In the genomic region with DNA sequence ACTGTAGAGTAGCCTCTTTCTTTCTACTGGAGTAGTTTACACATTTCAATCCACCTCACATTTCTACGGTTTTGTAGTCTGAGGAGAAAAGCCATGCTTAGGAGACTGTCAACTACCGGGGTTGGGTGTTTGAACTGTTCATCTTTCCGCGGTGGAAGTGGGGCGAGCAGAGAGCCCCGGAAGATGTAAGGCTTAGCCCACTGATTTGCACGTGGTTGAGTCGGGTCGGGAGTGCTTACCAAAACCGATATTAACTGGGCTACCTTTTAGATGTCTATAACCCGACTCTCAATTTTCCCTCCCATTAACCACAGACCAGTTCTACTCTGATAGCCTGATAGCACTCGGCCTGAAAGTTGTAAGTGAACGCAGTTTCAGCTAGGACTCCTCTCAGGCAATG, we compare ENCODE assay signal across 8 mouse cellular contexts. TPM values are rescaled to one million over a fixed set of nuclear protein-coding genes. Genes with fewer than 3 reads are reported as not detected.
DNase-seq lines count a peak whose midpoint lies in the region; ATAC-seq and TF ChIP-seq lines count a peak whose summit lies in the region.

No protein-coding gene starts in this region.

- no peak overlapping the region for H3K9ac ChIP-seq in intestine, postnatal 0 days (ENCODE audit: low read depth, low read length)
- H3K9ac ChIP-seq in intestine, embryonic 16.5 days (ENCODE audit: low read depth, low read length) = no peak overlapping the region
- no peak overlapping the region for H3K9ac ChIP-seq in forebrain, postnatal 0 days
- peak overlapping the region; percentile 58; the same call in 1 of the 2 replicates for H3K9ac ChIP-seq in midbrain, postnatal 0 days (replicated peaks; ENCODE audit: low read length, poor library complexity, severe bottlenecking)

- no peak for TF ChIP-seq CTCF in intestine, postnatal 0 days (IDR thresholded peaks at IDR 0.05; ENCODE audit: low read depth)
- TF ChIP-seq CTCF in E14TG2a.4 (conservative IDR thresholded peaks at IDR 0.05; ENCODE audit: low read length) = no peak
- no peak for TF ChIP-seq CTCF in forebrain, postnatal 0 days (IDR thresholded peaks at IDR 0.05; ENCODE audit: low read depth)
- TF ChIP-seq CTCF in midbrain, postnatal 0 days (IDR thresholded peaks at IDR 0.05) = no peak

- H3K4me3 ChIP-seq in intestine, postnatal 0 days (ENCODE audit: low read depth, low read length) = peak overlapping the region; percentile 48; the same call in 1 of the 2 replicates
- no peak overlapping the region for H3K4me3 ChIP-seq in intestine, embryonic 16.5 days (ENCODE audit: low read length)
- H3K4me3 ChIP-seq in E14TG2a.4 (replicated peaks; ENCODE audit: low read length) = peak overlapping the region; percentile 88
- peak overlapping the region; percentile 46 for H3K4me3 ChIP-seq in forebrain, postnatal 0 days (ENCODE audit: low read depth, low read length)
- peak overlapping the region; percentile 58 for H3K4me3 ChIP-seq in midbrain, postnatal 0 days (ENCODE audit: low read depth, low read length)

- H3K27ac ChIP-seq in intestine, postnatal 0 days (ENCODE audit: low read depth, low read length) = no peak overlapping the region
- no peak overlapping the region for H3K27ac ChIP-seq in intestine, embryonic 16.5 days (ENCODE audit: low read length)
- no peak overlapping the region for H3K27ac ChIP-seq in forebrain, postnatal 0 days (ENCODE audit: low read depth, low read length)
- H3K27ac ChIP-seq in midbrain, postnatal 0 days (ENCODE audit: low read depth, low read length) = no peak overlapping the region

- peaks cover 81% of the 10 kb centered on the region for H3K27me3 ChIP-seq in intestine, postnatal 0 days (replicated peaks; ENCODE audit: control insufficient read depth, insufficient read depth, low read length)
- peaks cover 64% of the 10 kb centered on the region for H3K27me3 ChIP-seq in intestine, embryonic 16.5 days (replicated peaks; ENCODE audit: control insufficient read depth, insufficient read depth, low read length)
- peaks cover 55% of the 10 kb centered on the region for H3K27me3 ChIP-seq in E14TG2a.4 (ENCODE audit: insufficient read depth, low read length)
- H3K27me3 ChIP-seq in forebrain, postnatal 0 days (ENCODE audit: insufficient read depth, low read length) = peaks cover 23% of the 10 kb centered on the region
- H3K27me3 ChIP-seq in midbrain, postnatal 0 days (ENCODE audit: insufficient read depth, low read length) = no peaks in the 10 kb centered on the region

- no peaks in the 10 kb centered on the region for H3K9me3 ChIP-seq in intestine, postnatal 0 days (ENCODE audit: control insufficient read depth)
- H3K9me3 ChIP-seq in intestine, embryonic 16.5 days (ENCODE audit: control insufficient read depth, low read length) = no peaks in the 10 kb centered on the region
- no peaks in the 10 kb centered on the region for H3K9me3 ChIP-seq in E14TG2a.4 (ENCODE audit: low read length)
- H3K9me3 ChIP-seq in forebrain, postnatal 0 days (ENCODE audit: low read length) = no peaks in the 10 kb centered on the region
- no peaks in the 10 kb centered on the region for H3K9me3 ChIP-seq in midbrain, postnatal 0 days (ENCODE audit: low read length)

- no peaks in the 10 kb centered on the region for H3K36me3 ChIP-seq in intestine, postnatal 0 days (ENCODE audit: control insufficient read depth, insufficient read depth)
- no peaks in the 10 kb centered on the region for H3K36me3 ChIP-seq in intestine, embryonic 16.5 days (ENCODE audit: control insufficient read depth, insufficient read depth, low read length)
- peaks cover 34% of the 10 kb centered on the region for H3K36me3 ChIP-seq in E14TG2a.4 (ENCODE audit: insufficient read depth, low read length)
- H3K36me3 ChIP-seq in forebrain, postnatal 0 days (ENCODE audit: insufficient read depth) = no peaks in the 10 kb centered on the region
- no peaks in the 10 kb centered on the region for H3K36me3 ChIP-seq in midbrain, postnatal 0 days (ENCODE audit: insufficient read depth, low read length)

- H3K4me1 ChIP-seq in intestine, postnatal 0 days (replicated peaks; ENCODE audit: control insufficient read depth, insufficient read depth, low read length) = 0 out of 2 replicates have a peak, but pooled peaks cover 4% of the 10 kb centered on the region
- peaks cover 26% of the 10 kb centered on the region for H3K4me1 ChIP-seq in intestine, embryonic 16.5 days (ENCODE audit: control insufficient read depth, insufficient read depth, low read length)
- peaks cover 70% of the 10 kb centered on the region for H3K4me1 ChIP-seq in E14TG2a.4 (replicated peaks; ENCODE audit: low read depth, low read length)
- H3K4me1 ChIP-seq in forebrain, postnatal 0 days (ENCODE audit: insufficient read depth) = 0 out of 2 replicates have a peak, but pooled peaks cover 7% of the 10 kb centered on the region
- no peaks in the 10 kb centered on the region; the same call in 1 of the 2 replicates for H3K4me1 ChIP-seq in midbrain, postnatal 0 days (ENCODE audit: insufficient read depth, low read length)

- H3K4me2 ChIP-seq in intestine, postnatal 0 days (replicated peaks; ENCODE audit: low read depth) = no peak overlapping the region
- H3K4me2 ChIP-seq in intestine, embryonic 16.5 days (ENCODE audit: low read depth, low read length) = no peak overlapping the region
- peak overlapping the region; percentile 76 for H3K4me2 ChIP-seq in forebrain, postnatal 0 days (ENCODE audit: low read depth)
- H3K4me2 ChIP-seq in midbrain, postnatal 0 days (ENCODE audit: low read depth, low read length, poor library complexity, severe bottlenecking) = peak overlapping the region; percentile 80

- DNase-seq in forebrain, postnatal 0 days = no peak
- no peak for DNase-seq in midbrain, postnatal 0 days (ENCODE audit: low spot score)
- no peak for DNase-seq in layer of hippocampus, adult 8-10 months (ENCODE audit: low spot score in 2 of 2)
- DNase-seq in cerebellum, adult 9-10 months = no peak
- DNase-seq in urinary bladder, postnatal 25 days (ENCODE audit: low spot score) = no peak

- WGBS in intestine, postnatal 0 days = 12% methylated on average over 13 of the region's 13 CpGs
- WGBS in intestine, embryonic 16.5 days = 12% methylated on average over 13 of the region's 13 CpGs
- WGBS in forebrain, postnatal 0 days = 14% methylated on average over 13 of the region's 13 CpGs
- 8% methylated on average over 13 of the region's 13 CpGs for WGBS in midbrain, postnatal 0 days

- no peak for ATAC-seq in intestine, postnatal 0 days
- ATAC-seq in intestine, embryonic 16.5 days = no peak
- no peak for ATAC-seq in forebrain, postnatal 0 days
- no peak for ATAC-seq in midbrain, postnatal 0 days (ENCODE audit: low FRiP score)

RNA-seq across cellular contexts. Expression of a gene that starts 2.8 kb away (rescaled TPM):
- 0.25 and 0.27 TPM in 2 replicates for polyA plus RNA-seq in intestine, postnatal 0 days (2015; fragmentation: Nextera tagmentation; extraction: Ambion mirVana)
- polyA plus RNA-seq in intestine, embryonic 16.5 days (2015; fragmentation: Nextera tagmentation; extraction: Ambion mirVana) = 0.28 and 0.31 TPM in 2 replicates
- 6.6 and 12.1 TPM in 2 replicates for total RNA-seq in forebrain, postnatal 0 days (2014; rRNA removed)
- 9.3 and 15.3 TPM in 2 replicates for polyA plus RNA-seq in forebrain, postnatal 0 days (2015; fragmentation: Nextera tagmentation; extraction: Ambion mirVana)
- 42.0 and 48.6 TPM in 2 replicates for total RNA-seq in midbrain, postnatal 0 days (2014; rRNA removed)
- 50.4 and 52.0 TPM in 2 replicates for polyA plus RNA-seq in midbrain, postnatal 0 days (2015; fragmentation: Nextera tagmentation; extraction: Ambion mirVana)
- 10 to 100 TPM in 1 of 4 experiments, 1 to 10 TPM in 3; 6.0 to 10.8 (median 6.5) TPM for total RNA-seq in layer of hippocampus, adult 8-10 months (2022)

Comparison
In these comparisons a context has a peak if more than half of its experiments do, and no peak if none do; other contexts are left out.
1. H3K4me2 ChIP-seq: peak in forebrain, postnatal 0 days (single experiment) and midbrain, postnatal 0 days (single experiment); none in intestine, postnatal 0 days (single experiment) and intestine, embryonic 16.5 days (single experiment).